Mouse (Mus musculus): ENCODE measurements around the gene Rbm12b1. TPM values are rescaled to one million over a fixed set of nuclear protein-coding genes. Genes with fewer than 3 reads are reported as not detected.
"Not testable (repeated sequence)": the region's sequence is repeated elsewhere in the genome, so short reads cannot be mapped to it uniquely, and the experiment has no call there.

The Rbm12b1 gene
- polyA plus RNA-seq (2012; rRNA removed): 10.9 and 13.9 TPM in 2 replicates

DNA sequence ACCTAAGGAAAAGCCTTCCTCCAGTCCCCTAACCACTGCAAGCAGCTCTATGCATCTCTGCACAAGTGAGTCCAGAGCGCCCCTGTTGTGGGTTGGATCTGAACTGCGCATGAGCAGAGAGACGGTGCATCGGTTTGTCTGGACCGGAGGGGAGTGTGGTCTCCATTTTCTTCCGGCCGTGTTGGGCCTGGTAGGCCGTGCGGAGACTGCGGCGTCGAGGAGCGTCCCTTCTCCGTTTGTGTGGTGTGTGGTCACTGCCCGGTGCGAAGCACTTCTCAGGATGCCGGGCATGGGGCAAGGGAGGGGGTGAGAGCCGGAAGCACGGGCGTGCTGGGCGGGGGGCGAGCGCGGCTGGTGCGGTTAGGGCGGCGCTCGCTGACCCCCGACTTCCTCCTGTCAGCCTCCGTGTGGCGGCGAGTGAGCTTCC, at the start of gene Rbm12b1:
Gene Rbm12b1, plus strand, starts transcription at position 124 of the 427 bp plus-strand sequence.
- peak; percentile 84 to 88 for DNase-seq
- under 1% methylated on average over 19 of the region's 32 CpGs for WGBS

DNA sequence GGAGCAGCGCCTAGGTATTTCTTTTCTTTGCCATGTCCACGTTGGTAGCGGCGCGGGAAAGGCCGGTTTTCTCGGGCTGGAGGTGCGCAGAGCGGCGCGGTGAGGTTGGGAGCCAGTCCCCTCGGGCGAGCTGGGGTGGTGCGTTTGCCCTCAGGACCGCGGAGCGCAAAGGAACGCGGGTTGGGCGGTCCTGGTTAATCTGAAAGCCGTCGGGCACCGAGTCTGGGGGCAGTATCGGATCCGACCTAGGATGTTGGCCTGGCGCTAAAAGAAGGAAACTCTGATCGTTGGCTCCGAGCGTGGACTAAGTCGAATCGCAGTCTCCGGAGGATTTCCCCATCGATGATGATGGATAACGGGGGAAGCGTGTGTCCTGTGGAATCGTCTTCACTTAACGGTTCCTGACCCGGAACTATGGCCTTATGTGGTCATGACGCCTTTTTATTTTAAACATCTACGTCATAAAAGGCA, 563 bp downstream of the Rbm12b1 start:
- not testable (repeated sequence) for H3K4me3 ChIP-seq (replicated peaks; ENCODE audit: insufficient read depth, low read depth, low read length); H3K4me1 ChIP-seq (ENCODE audit: control insufficient read depth, insufficient read depth, low read length); H3K27ac ChIP-seq (ENCODE audit: insufficient read depth, low read length); H3K27me3 ChIP-seq (ENCODE audit: control insufficient read depth, insufficient read depth, low read length)
- DNase-seq: peak; percentile 28 to 51
- WGBS: 2% methylated on average over 27 of the region's 40 CpGs

More for the DNA sequence above, at the start of gene Rbm12b1:
- H3K27me3 ChIP-seq (ENCODE audit: control insufficient read depth, insufficient read depth, low read length); H3K4me1 ChIP-seq (ENCODE audit: control insufficient read depth, insufficient read depth, low read length); H3K27ac ChIP-seq (ENCODE audit: insufficient read depth, low read length): not testable (repeated sequence)
- peak within 1 kb of the TSS; percentile 54 for H3K4me3 ChIP-seq (replicated peaks; ENCODE audit: insufficient read depth, low read depth, low read length)
- peak; percentile 50 for TF ChIP-seq POLR2A (IDR thresholded peaks at IDR 0.05; ENCODE audit: borderline replicate concordance, insufficient read depth, low read length)

DNA sequence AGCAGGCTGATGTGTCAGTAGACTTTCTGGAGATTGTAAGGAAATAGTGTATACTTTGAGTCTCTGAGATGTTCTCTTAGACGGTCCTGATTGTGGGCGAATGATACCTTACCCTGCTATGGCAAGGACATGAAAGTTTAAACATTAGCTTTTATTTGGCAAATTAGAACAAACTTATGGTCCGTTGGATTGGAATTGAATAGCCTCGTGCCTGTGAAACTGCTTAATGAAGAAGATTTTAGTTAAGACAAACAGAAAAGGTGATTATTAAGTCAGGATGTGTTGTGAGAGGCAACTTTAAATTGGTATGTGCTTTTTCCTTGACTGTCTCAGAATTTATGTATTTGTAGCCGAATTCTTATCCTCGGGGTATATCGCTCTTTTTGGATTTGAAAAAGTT, 1.5 kb downstream of the Rbm12b1 start:
- not testable (repeated sequence) for H3K4me3 ChIP-seq (replicated peaks; ENCODE audit: insufficient read depth, low read depth, low read length); H3K27me3 ChIP-seq (ENCODE audit: control insufficient read depth, insufficient read depth, low read length); H3K27ac ChIP-seq (ENCODE audit: insufficient read depth, low read length); DNase-seq; H3K4me1 ChIP-seq (ENCODE audit: control insufficient read depth, insufficient read depth, low read length)
- 76% methylated on average over 7 of the region's 7 CpGs for WGBS

- H3K27ac ChIP-seq (ENCODE audit: insufficient read depth, low read length): no peak overlapping the region
- no peak for DNase-seq
- TF ChIP-seq CTCF (IDR thresholded peaks at IDR 0.05; ENCODE audit: borderline replicate concordance, insufficient read depth, low read depth, low read length) (no peak), POLR2A (IDR thresholded peaks at IDR 0.05; ENCODE audit: borderline replicate concordance, insufficient read depth, low read length) (no peak)
- no peaks in the 10 kb centered on the region for H3K27me3 ChIP-seq (ENCODE audit: control insufficient read depth, insufficient read depth, low read length)
- H3K4me3 ChIP-seq (replicated peaks; ENCODE audit: insufficient read depth, low read depth, low read length): no peak overlapping the region
- no peaks in the 10 kb centered on the region for H3K4me1 ChIP-seq (ENCODE audit: control insufficient read depth, insufficient read depth, low read length)
These were observed 7.6 kb downstream of the Rbm12b1 start for GRCm38 (mm10) chr4:12147660-12148059.

- no peaks in the 10 kb centered on the region for H3K4me1 ChIP-seq (ENCODE audit: control insufficient read depth, insufficient read depth, low read length)
- H3K27me3 ChIP-seq (ENCODE audit: control insufficient read depth, insufficient read depth, low read length): no peaks in the 10 kb centered on the region
- DNase-seq: no peak
- 2% methylated on average over 9 of the region's 9 CpGs for WGBS
- H3K27ac ChIP-seq (ENCODE audit: insufficient read depth, low read length): peak overlapping the region; percentile 57; the same call in 1 of the 2 replicates
- H3K4me3 ChIP-seq (replicated peaks; ENCODE audit: insufficient read depth, low read depth, low read length): peak overlapping the region; percentile 72
- TF ChIP-seq POLR2A (IDR thresholded peaks at IDR 0.05; ENCODE audit: borderline replicate concordance, insufficient read depth, low read length) (no peak), CTCF (IDR thresholded peaks at IDR 0.05; ENCODE audit: borderline replicate concordance, insufficient read depth, low read depth, low read length) (no peak)
These were observed 30.9 kb downstream of the Rbm12b1 start for GRCm38 (mm10) chr4:12170986-12171317.

DNA sequence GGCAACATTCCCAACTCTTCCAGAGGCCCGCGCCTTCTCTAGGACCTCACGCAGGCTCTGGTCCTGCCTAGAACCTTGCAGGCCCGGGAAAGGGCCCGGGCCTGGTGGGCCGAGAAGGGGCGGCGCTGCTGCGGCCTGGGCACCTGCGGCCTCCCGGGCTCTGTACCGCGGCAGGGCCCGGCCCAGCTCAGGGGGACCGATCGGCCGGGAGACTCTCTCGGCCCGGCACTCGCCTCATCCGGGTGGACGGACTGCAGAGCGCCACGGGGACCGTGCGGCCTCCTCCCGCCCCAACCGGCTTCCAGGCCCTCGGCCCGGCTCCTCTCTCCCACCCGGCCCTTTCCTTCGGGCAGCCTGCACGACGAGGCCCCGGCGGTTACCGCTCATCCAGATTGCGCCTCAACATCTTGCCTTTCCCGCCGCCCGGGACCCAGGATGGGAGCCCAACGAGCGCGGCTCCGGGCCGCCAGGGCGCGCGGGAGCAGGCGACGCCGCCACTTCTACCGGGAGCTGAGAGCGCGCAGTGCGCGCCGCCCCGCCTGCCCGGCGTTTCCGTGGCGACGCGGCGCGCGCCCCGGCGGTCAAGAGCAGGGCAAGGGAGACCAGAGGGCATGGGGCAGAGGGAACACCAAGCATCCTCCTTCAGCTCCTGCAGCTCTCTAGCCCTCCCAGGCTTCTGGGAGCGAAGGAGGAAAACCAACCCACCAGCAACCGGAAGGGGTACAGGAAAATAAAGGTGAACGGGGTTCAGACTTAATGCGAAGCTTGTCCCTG, 31.4 kb downstream of the Rbm12b1 start, which contains the start of gene Fam92a:
Gene Fam92a, minus strand, starts transcription at position 698 of the 774 bp plus-strand sequence.
- peak; percentile 47; the same call in 1 of the 2 replicates for TF ChIP-seq POLR2A (IDR thresholded peaks at IDR 0.05; ENCODE audit: borderline replicate concordance, insufficient read depth, low read length)
- no peak for TF ChIP-seq CTCF (IDR thresholded peaks at IDR 0.05; ENCODE audit: borderline replicate concordance, insufficient read depth, low read depth, low read length)
- H3K4me1 ChIP-seq (ENCODE audit: control insufficient read depth, insufficient read depth, low read length): no peaks in the 10 kb centered on the region
- WGBS: under 1% methylated on average over 74 of the region's 74 CpGs
- DNase-seq: peak; percentile 81 to 84
- H3K27ac ChIP-seq (ENCODE audit: insufficient read depth, low read length): peak within 1 kb of the TSS; percentile 57
- H3K27me3 ChIP-seq (ENCODE audit: control insufficient read depth, insufficient read depth, low read length): no peaks in the 10 kb centered on the region
- peak within 1 kb of the TSS; percentile 72 for H3K4me3 ChIP-seq (replicated peaks; ENCODE audit: insufficient read depth, low read depth, low read length)

GRCm38 (mm10) chr4:12178992-12179391, 38.9 kb downstream of the Rbm12b1 start:
- H3K4me1 ChIP-seq (ENCODE audit: control insufficient read depth, insufficient read depth, low read length): no peaks in the 10 kb centered on the region
- no peak overlapping the region for H3K27ac ChIP-seq (ENCODE audit: insufficient read depth, low read length)
- no peak overlapping the region for H3K4me3 ChIP-seq (replicated peaks; ENCODE audit: insufficient read depth, low read depth, low read length)
- TF ChIP-seq POLR2A (IDR thresholded peaks at IDR 0.05; ENCODE audit: borderline replicate concordance, insufficient read depth, low read length): no peak
- TF ChIP-seq CTCF (IDR thresholded peaks at IDR 0.05; ENCODE audit: borderline replicate concordance, insufficient read depth, low read depth, low read length): no peak
- peak in 1 of 2 experiments; percentile 20 for DNase-seq
- no peaks in the 10 kb centered on the region for H3K27me3 ChIP-seq (ENCODE audit: control insufficient read depth, insufficient read depth, low read length)
- 18% methylated on average over 10 of the region's 10 CpGs for WGBS

Other genes starting within 250 kb of the Rbm12b1 start
- not detected in 2 replicates for gene Gm10604, start 159.0 kb upstream of the Rbm12b1 start, polyA plus RNA-seq (2012; rRNA removed)
- 13.2 and 14.3 TPM in 2 replicates for gene Rbm12b2, start 50.8 kb upstream of the Rbm12b1 start, polyA plus RNA-seq (2012; rRNA removed)
- gene Fam92a, start 31.8 kb downstream of the Rbm12b1 start, polyA plus RNA-seq (2012; rRNA removed): 57.6 and 59.5 TPM in 2 replicates